Mouse (Mus musculus) layer of hippocampus, postnatal 14 days (tissue): ENCODE results near the gene Fate1. TPM values are rescaled to one million over a fixed set of nuclear protein-coding genes. Genes with fewer than 3 reads are reported as not detected.
"Not testable (repeated sequence)": the region's sequence is repeated elsewhere in the genome, so short reads cannot be mapped to it uniquely, and the experiment has no call there.

Source experiments
- DNase-seq, 2 experiments: peaks; one replicate each; pipeline ENCODE4 v3.0.0; 2021 to 2022; ENCODE audit warnings: low spot score in 2 of 2, mixed read lengths in 1 of 2
- long read RNA-seq, 2 experiments: library from polyadenylated mRNA; stranded (forward); transcript quantifications; one replicate each; pipeline ENCODE4 v2.0.0; 2021
- total RNA-seq, 2 experiments: library from RNA; stranded (reverse); gene quantifications; 2 replicates each; pipeline ENCODE4 v1.2.3; 2021

The Fate1 gene
- total RNA-seq, result not detected
- long read RNA-seq, experiment 1, result 0 reads
- long read RNA-seq, experiment 2, result 0 reads

DNA sequence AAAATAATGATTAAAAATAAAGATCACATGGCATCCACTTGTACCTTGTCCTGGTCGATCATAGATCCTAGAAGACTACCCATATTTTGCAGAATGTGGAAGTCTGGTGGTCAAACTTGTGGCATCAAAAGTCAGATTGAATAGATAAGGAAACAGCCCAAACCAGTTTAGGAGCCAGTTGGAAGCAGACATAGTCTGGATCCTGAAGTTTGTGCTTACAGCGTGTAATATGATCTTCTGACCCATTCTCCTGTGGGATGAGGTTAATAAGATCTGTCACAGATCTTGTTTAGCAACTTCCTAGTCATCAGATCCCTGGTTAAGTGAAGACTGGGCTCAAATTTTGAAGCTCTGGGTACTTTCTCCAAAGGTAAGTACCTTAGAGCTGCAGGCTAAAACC lies at the start of gene Fate1:
Gene Fate1 (plus strand): TSS at position 301 of the 400 bp plus-strand sequence.
- DNase-seq, result no peak

DNA sequence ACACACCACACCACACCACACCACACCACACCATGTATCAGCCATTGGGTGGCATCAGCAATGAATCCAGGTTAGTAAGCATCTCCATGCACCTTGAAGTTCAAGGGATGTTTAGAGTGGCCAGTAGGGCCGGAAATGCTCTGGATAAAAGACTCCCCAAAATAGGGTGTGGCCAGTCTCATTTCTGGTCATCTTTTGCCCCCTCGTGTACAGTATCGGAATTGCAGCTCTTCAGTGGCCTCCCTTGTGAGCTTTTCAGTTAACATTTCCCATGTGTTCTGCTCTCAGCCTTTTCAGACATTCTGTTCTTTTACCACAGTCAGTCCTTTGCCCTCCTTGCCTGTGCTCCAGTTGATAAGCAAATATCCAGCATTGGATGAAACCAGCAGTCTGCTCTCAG lies 26.2 kb upstream of the Fate1 start:
- peak in 1 of 2 experiments; percentile 45 for DNase-seq

GRCm38 (mm10) chrX:71958366-71958765 lies 14.4 kb upstream of the Fate1 start:
- DNase-seq, result no peak

- peak in 1 of 2 experiments; percentile 9 for DNase-seq
These were observed 10.4 kb upstream of the Fate1 start, which contains the start of gene Prrg3 for GRCm38 (mm10) chrX:71962073-71963051. Gene Prrg3, plus strand, starts transcription at chrX:71962624.

DNA sequence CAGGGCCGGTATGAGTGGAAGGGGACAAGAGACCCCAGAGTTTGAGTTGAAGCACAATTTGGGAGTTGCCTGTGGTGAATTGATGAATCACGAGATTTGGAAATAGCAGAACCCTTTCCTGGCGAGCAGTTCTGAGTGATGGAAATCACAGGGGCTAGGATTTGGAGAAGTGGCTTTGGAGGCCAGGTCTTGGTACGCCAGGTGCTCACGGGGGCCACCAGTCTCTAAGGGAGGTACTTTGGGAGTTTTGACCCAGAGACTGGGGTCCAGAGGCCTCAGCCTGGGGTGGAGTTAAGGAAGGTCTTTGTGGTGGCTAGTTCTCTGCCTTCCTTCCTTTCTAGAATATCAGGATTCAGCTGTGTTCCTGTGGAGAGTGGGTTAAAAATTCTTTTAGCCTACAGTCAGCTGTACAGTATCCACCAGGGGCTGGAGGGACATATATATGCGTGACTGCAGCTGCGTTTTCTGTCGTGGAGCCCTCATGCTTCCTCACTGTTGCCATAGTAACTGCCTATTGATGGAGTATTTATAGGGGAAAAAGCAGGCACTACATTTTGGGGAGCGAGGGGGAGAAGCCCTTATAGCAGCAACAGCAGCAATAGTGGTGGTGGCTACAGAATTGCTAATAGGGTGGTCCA lies 9.4 kb upstream of the Fate1 start:
- DNase-seq, result no peak

DNA sequence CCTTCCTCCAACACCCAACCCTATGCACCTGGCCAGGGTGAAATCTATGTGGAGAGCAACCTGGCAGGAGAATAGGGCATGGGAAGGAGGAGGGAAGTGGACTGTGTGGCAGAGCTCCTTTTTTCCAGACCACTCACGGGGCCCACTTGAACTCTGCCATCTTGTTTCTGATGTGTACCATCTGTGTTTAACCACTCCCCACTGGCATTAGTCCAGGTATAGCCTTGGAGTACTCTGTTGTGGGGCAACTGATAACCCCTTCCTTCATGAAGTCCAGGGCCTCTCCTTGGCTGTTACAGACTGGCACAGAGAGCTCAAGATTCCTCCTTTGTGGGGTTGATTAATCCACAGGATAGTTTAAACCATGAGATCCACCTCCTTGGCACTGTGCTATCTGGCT lies 4.6 kb upstream of the Fate1 start:
- no peak for DNase-seq

- DNase-seq, result no peak
These were observed 4.0 kb upstream of the Fate1 start for GRCm38 (mm10) chrX:71968816-71969215.

- no peak for DNase-seq
These were observed 1.5 kb upstream of the Fate1 start for GRCm38 (mm10) chrX:71971325-71971724.

- not testable (repeated sequence) for DNase-seq
These were observed 4.9 kb downstream of the Fate1 start for GRCm38 (mm10) chrX:71977681-71978080.

GRCm38 (mm10) chrX:71980443-71980842 lies 7.7 kb downstream of the Fate1 start:
- no peak for DNase-seq

DNA sequence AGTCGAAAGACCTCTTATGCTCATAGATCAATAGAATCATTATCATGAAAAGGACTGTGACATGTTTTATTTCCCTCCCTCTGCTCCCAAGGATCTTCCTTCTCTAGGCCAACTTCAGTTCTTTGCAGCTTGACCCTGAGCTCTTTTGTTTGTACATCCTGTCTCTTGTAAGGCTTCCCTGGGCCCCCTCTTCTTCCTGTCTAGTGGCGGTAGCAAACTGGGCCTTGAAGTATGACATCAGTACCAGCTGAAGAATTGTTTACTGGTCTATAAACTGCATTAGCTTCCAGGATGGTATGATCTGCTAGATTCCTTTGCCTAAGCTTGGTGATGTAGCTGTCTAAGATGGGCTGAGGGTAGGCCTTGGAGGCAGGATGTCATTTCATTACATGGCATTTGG lies 8.5 kb downstream of the Fate1 start:
- DNase-seq, result no peak

DNA sequence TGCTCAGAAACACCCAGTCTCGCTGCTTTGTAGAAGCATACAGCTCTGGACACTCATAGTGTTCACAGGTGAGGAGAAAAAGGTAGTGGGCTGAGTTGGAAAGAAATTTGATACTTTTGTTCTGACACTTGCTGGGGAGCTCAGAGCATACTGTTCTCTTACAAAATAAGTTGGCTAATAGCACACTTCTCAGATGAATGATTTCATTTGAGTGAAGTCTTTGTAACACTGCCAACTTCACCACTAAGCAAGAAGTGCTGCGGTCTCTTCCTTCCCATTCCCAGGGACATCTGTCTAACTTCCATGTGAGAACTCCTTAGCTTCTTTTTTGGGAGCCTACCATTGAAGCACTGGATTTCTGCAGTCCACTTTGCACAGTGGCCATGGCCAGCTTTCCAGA lies 10.4 kb downstream of the Fate1 start:
- DNase-seq, result no peak

- DNase-seq, result no peak
These were observed 11.0 kb downstream of the Fate1 start for GRCm38 (mm10) chrX:71983775-71984174.

GRCm38 (mm10) chrX:71991549-71991948 lies 18.8 kb downstream of the Fate1 start, which contains the start of gene Cnga2:
Gene Cnga2, plus strand, starts transcription at chrX:71991849.
- no peak for DNase-seq

- DNase-seq, result no peak
These were observed 23.2 kb downstream of the Fate1 start for GRCm38 (mm10) chrX:71995972-71996371.

GRCm38 (mm10) chrX:72009930-72010329 lies 37.1 kb downstream of the Fate1 start:
- DNase-seq, result no peak

DNA sequence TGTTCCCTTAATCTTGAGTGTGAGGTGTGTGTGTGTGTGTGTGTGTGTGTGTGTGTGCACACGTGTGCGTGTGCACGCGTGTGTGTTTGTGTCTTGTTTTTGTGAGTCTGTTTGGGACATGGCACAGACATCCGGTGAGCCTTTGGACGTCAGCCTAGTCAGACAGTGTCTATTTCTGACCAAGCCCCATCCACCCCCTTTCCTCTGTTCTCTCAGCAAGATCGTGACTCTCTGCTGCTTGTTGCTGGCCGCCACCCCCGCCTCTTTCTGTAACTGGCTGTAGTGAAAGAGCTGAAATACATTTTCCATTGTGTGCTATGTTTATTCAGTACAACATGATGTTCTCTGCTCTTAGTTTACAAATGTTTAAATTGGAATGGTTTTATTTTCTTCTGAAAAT lies 39.5 kb downstream of the Fate1 start:
- DNase-seq, result peak in 1 of 2 experiments; percentile 6

GRCm38 (mm10) chrX:72012804-72013203 lies 40.0 kb downstream of the Fate1 start:
- peak; percentile 21 to 28 for DNase-seq

DNA sequence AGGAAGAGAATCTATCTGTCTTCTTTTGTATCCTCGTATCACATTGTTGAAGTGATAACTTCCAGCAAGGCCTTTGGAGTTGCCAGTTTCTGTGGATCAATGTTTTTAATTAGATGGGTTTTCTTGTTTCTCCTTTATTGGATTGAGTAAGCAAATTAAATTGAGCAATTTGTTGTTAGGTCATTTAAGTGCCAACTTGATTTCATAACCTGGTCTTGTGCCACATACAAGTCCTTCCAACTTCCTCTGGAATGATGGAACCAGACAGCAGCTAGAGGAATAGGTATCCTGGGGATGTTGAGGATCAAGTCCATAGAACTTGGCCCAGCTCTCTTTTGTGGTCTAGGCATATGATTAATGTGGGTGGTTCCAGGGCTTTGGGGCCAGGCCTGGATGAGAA lies 49.5 kb downstream of the Fate1 start:
- DNase-seq, result no peak

DNA sequence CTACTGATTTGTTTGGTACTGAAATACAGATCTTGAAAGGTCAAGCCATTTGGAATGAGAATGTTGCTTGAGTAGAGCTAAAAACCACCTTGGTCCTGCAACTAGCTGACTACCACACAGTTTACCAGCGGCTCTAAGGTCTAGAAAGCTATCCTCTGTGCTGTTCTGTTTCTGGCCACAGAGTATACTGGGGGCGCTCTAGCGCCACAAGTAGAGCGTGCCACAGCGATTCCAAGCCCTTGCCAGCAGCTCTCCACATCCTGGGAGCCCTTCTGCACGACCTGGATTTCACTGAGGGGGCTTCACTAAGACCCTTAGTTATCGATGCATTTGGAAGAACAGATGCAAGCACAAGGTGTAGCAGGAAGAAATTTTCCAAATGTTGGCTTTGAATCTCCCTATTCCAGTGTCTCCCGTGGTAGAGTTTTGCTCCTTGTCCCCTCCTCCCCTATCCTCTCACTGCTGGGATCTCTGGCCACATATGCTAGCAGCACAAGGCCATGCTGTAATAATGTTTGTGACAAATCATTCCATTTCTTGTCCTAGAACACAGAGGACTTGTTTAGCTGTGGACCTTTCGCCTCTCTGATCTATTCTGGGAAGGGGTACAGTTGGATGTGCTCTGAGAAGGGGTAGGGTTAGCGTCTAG lies 50.1 kb downstream of the Fate1 start:
- DNase-seq, result peak; percentile 9 to 29

GRCm38 (mm10) chrX:72023542-72023941 lies 50.8 kb downstream of the Fate1 start:
- DNase-seq, result no peak
